Mouse (Mus musculus) heart, postnatal 0 days (tissue): ENCODE measurements around the gene Sprr1b.

Experiments
- CTCF ChIP-seq: IDR thresholded peaks from 2 replicates; pipeline ENCODE4 v1.5.1; 2016; ENCODE audit warnings: antibody characterized with exemption, control low read depth, low read depth
- EP300 ChIP-seq: IDR thresholded peaks from 2 replicates; pipeline ENCODE4 v1.6.1; 2016; ENCODE audit warnings: antibody characterized with exemption, low read depth

- TF ChIP-seq CTCF (no peak), EP300 (no peak)
Observed at GRCm38 (mm10) chr3:92458620-92459019, 20.0 kb upstream of the Sprr1b start, which contains the start of gene Sprr3.
